Mouse (Mus musculus) lung, postnatal 0 days (tissue): ENCODE results near the gene Magi1. TPM values are rescaled to one million over a fixed set of nuclear protein-coding genes. Genes with fewer than 3 reads are reported as not detected.

Experiments used
- ATAC-seq: fragments of 200-750 bp; cut with Nextera tagmentation; 2 replicates; pipeline ENCODE4 v1.8.0; 2017; ENCODE audit warnings: moderate library complexity
- DNase-seq: peaks from one replicate; pipeline ENCODE4 v3.0.0-alpha.2; 2016; ENCODE audit warnings: low spot score
- H3K27ac ChIP-seq: fragments of 300-500 bp; sonication (generic); 2 replicates; pipeline ENCODE4 v1.5.1; 2014; ENCODE audit warnings: antibody characterized with exemption, mild to moderate bottlenecking, low read length, mixed read lengths
- H3K27me3 ChIP-seq: fragments of 300-500 bp; sonication (generic); replicated peaks from 2 replicates; pipeline ENCODE4 v1.6.1; 2014; ENCODE audit warnings: low read length, mixed read lengths; ENCODE audit not compliant: insufficient read depth
- H3K36me3 ChIP-seq: fragments of 300-500 bp; sonication (generic); 2 replicates; pipeline ENCODE4 v1.6.1; 2014; ENCODE audit warnings: low read length, mixed read lengths; ENCODE audit not compliant: insufficient read depth
- H3K4me1 ChIP-seq: fragments of 300-500 bp; sonication (generic); 2 replicates; pipeline ENCODE4 v1.6.1; 2014; ENCODE audit warnings: antibody characterized with exemption, low read depth, low read length, mixed read lengths; ENCODE audit not compliant: insufficient read depth
- H3K4me2 ChIP-seq: fragments of 300-500 bp; sonication (generic); replicated peaks from 2 replicates; pipeline ENCODE4 v1.6.1; 2014; ENCODE audit warnings: low read depth, mild to moderate bottlenecking, low read length, moderate library complexity, mixed read lengths
- H3K4me3 ChIP-seq: fragments of 300-500 bp; sonication (generic); 2 replicates; pipeline ENCODE4 v1.5.1; 2014; ENCODE audit warnings: low read depth, low read length
- H3K9ac ChIP-seq: fragments of 300-500 bp; sonication (generic); replicated peaks from 2 replicates; pipeline ENCODE4 v1.6.1; 2014; ENCODE audit warnings: low read depth, mild to moderate bottlenecking
- H3K9me3 ChIP-seq: fragments of 300-500 bp; sonication (generic); 2 replicates; pipeline ENCODE4 v1.6.1; 2016; ENCODE audit warnings: low read length, mixed read lengths
- CTCF ChIP-seq: IDR thresholded peaks from 2 replicates; pipeline ENCODE4 v1.5.1; 2016; ENCODE audit warnings: antibody characterized with exemption, mild to moderate bottlenecking
- EP300 ChIP-seq: IDR thresholded peaks from 2 replicates; pipeline ENCODE4 v1.6.1; 2016; ENCODE audit warnings: antibody characterized with exemption, mild to moderate bottlenecking, control low read depth
- WGBS: fragments of 180-500 bp; shearing (Covaris S2); extraction: QIAGEN DNeasy Blood & Tissue Kit; methylation state at CpG from one replicate; pipeline ENCODE4 v1.1.7; 2014; 5-methylcytosine and 5-hydroxymethylcytosine counted together
- polyA plus RNA-seq: library from polyadenylated mRNA; unstranded; fragments of >200 nt; fragmentation: Nextera tagmentation; extraction: Ambion mirVana; gene quantifications from 2 replicates; pipeline ENCODE4 v1.2.1, GENCODE M21; 2015

Gene Magi1
- polyA plus RNA-seq, 1 experiment from 2014 or later = 10.7 TPM

- H3K4me1 ChIP-seq = no peaks in the 10 kb centered on the region
- WGBS = 87% methylated on average over 2 of the region's 2 CpGs
- H3K27ac ChIP-seq = no peak overlapping the region
- no peak overlapping the region for H3K9ac ChIP-seq
- DNase-seq (no peak), ATAC-seq (no peak)
- H3K4me2 ChIP-seq = no peak overlapping the region
- H3K4me3 ChIP-seq = no peak overlapping the region
- no peaks in the 10 kb centered on the region for H3K9me3 ChIP-seq
- H3K36me3 ChIP-seq = no peaks in the 10 kb centered on the region
- no peaks in the 10 kb centered on the region for H3K27me3 ChIP-seq
- TF ChIP-seq CTCF (no peak), EP300 (no peak)
Measured at GRCm38 (mm10) chr6:93924568-93924967, 359.1 kb downstream of the Magi1 start.

GRCm38 (mm10) chr6:93923972-93924371 lies 359.7 kb downstream of the Magi1 start:
- H3K4me3 ChIP-seq = no peak overlapping the region
- H3K4me1 ChIP-seq = no peaks in the 10 kb centered on the region
- no peaks in the 10 kb centered on the region for H3K27me3 ChIP-seq
- no peak overlapping the region for H3K27ac ChIP-seq
- no peak overlapping the region for H3K4me2 ChIP-seq
- DNase-seq (no peak), ATAC-seq (no peak)
- no peak overlapping the region for H3K9ac ChIP-seq
- no peaks in the 10 kb centered on the region for H3K9me3 ChIP-seq
- no peaks in the 10 kb centered on the region for H3K36me3 ChIP-seq
- 72% methylated on average over 3 of the region's 3 CpGs for WGBS
- no peak for TF ChIP-seq EP300
- no peak for TF ChIP-seq CTCF

- 76% methylated on average over 5 of the region's 5 CpGs for WGBS
Measured at GRCm38 (mm10) chr6:93923351-93923750, 360.4 kb downstream of the Magi1 start.

GRCm38 (mm10) chr6:93922931-93923330 lies 360.8 kb downstream of the Magi1 start:
- H3K27ac ChIP-seq = no peak overlapping the region
- DNase-seq (no peak), ATAC-seq (no peak)
- no peak overlapping the region for H3K4me3 ChIP-seq
- no peaks in the 10 kb centered on the region for H3K9me3 ChIP-seq
- H3K36me3 ChIP-seq = no peaks in the 10 kb centered on the region
- TF ChIP-seq EP300 (no peak), CTCF (no peak)
- 70% methylated on average over 7 of the region's 7 CpGs for WGBS
- H3K4me2 ChIP-seq = no peak overlapping the region
- H3K4me1 ChIP-seq = no peaks in the 10 kb centered on the region
- no peaks in the 10 kb centered on the region for H3K27me3 ChIP-seq
- no peak overlapping the region for H3K9ac ChIP-seq

More at GRCm38 (mm10) chr6:93923351-93923750, 360.4 kb downstream of the Magi1 start:
- H3K27ac ChIP-seq = no peak overlapping the region
- no peaks in the 10 kb centered on the region for H3K9me3 ChIP-seq
- H3K9ac ChIP-seq = no peak overlapping the region
- TF ChIP-seq CTCF (no peak), EP300 (no peak)
- DNase-seq (no peak), ATAC-seq (no peak)
- no peaks in the 10 kb centered on the region for H3K36me3 ChIP-seq
- H3K27me3 ChIP-seq = no peaks in the 10 kb centered on the region
- no peaks in the 10 kb centered on the region for H3K4me1 ChIP-seq
- H3K4me2 ChIP-seq = no peak overlapping the region
- H3K4me3 ChIP-seq = no peak overlapping the region

- TF ChIP-seq EP300 = no peak
- TF ChIP-seq CTCF = no peak
- no peaks in the 10 kb centered on the region for H3K27me3 ChIP-seq
- no peaks in the 10 kb centered on the region for H3K36me3 ChIP-seq
- H3K4me1 ChIP-seq = no peaks in the 10 kb centered on the region
- no peak overlapping the region for H3K4me2 ChIP-seq
- DNase-seq (no peak), ATAC-seq (no peak)
- H3K9ac ChIP-seq = no peak overlapping the region
- no peaks in the 10 kb centered on the region for H3K9me3 ChIP-seq
- 12% methylated on average over 22 of the region's 22 CpGs for WGBS
- no peak overlapping the region for H3K4me3 ChIP-seq
- no peak overlapping the region for H3K27ac ChIP-seq
Measured at GRCm38 (mm10) chr6:93913226-93913861, 370.4 kb downstream of the Magi1 start.

GRCm38 (mm10) chr6:93912582-93913225 lies 371.0 kb downstream of the Magi1 start:
- WGBS = 5% methylated on average over 16 of the region's 20 CpGs

More at GRCm38 (mm10) chr6:93912582-93913225, 371.0 kb downstream of the Magi1 start:
- Histone ChIP-seq H3K27ac (no peak overlapping the region), H3K36me3 (no peaks in the 10 kb centered on the region), H3K4me2 (no peak overlapping the region), H3K9ac (no peak overlapping the region), H3K9me3 (no peaks in the 10 kb centered on the region), H3K27me3 (no peaks in the 10 kb centered on the region), H3K4me3 (no peak overlapping the region), H3K4me1 (no peaks in the 10 kb centered on the region)
- DNase-seq (no peak), ATAC-seq (no peak)
- no peak for TF ChIP-seq CTCF
- no peak for TF ChIP-seq EP300
